ENCODE assay signal across 12 mouse cellular contexts in the genomic region with DNA sequence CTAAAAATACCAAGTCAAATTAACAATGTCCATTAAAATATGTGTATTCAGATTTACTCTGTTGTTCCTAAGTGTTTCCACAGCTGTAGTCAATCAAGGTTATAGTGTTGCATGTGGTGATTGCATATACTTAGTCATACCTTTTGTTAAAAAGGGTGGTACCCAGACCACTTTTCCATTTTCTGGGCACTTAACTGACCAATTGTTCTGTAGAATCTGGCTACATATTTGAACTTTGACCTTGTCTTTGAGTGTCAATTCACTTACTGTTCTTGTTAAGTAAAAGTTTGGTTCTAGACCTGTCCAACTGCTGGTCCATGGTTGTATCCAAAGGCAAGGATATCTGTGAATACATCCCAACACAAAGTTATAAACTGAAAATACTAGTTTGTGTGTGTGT. TPM values are rescaled to one million over a fixed set of nuclear protein-coding genes. Genes with fewer than 3 reads are reported as not detected.
DNase-seq lines count a peak whose midpoint lies in the region; ATAC-seq lines count a peak whose summit lies in the region.
"Had no signal": no experiment of that assay in that cellular context is flagged by ENCODE, and none has a peak within 500 bp of the region (broad histone marks: within the 10 kb centered on the region; RNA-seq: fewer than 3 reads in every experiment).

No protein-coding gene starts in this region.

- ATAC-seq in limb, embryonic 12.5 days (ENCODE audit: insufficient number of reproducible peaks, insufficient read depth, low FRiP score, low TSS enrichment, low read depth) = no peak
- no peak for ATAC-seq in intestine, embryonic 14.5 days (replicated peaks; ENCODE audit: low FRiP score, low TSS enrichment, low read depth)
- ATAC-seq in midbrain, embryonic 16.5 days = no peak
- no peak for ATAC-seq in activated CD4-positive, CD25-positive, alpha-beta regulatory T cell, adult 4 months
- ATAC-seq in erythroid progenitor cell, adult 5-6 weeks (replicated peaks; ENCODE audit: low FRiP score, poor library complexity, severe bottlenecking) = no peak

- H3K27ac ChIP-seq in limb, embryonic 12.5 days = no peak overlapping the region
- H3K27ac ChIP-seq in limb, embryonic 10.5 days = no peak overlapping the region
- no peak overlapping the region for H3K27ac ChIP-seq in intestine, embryonic 14.5 days (ENCODE audit: low read depth)
- no peak overlapping the region for H3K27ac ChIP-seq in midbrain, embryonic 16.5 days (ENCODE audit: low read length)
- H3K27ac ChIP-seq: lung, embryonic 15.5 days had no signal

- 0 out of 2 replicates have a peak overlapping the region, but pooled peaks have one; percentile 17 for H3K4me3 ChIP-seq in limb, embryonic 12.5 days (replicated peaks)
- H3K4me3 ChIP-seq in limb, embryonic 10.5 days = no peak overlapping the region
- no peak overlapping the region for H3K4me3 ChIP-seq in intestine, embryonic 14.5 days (ENCODE audit: low read depth, low read length)
- H3K4me3 ChIP-seq in midbrain, embryonic 16.5 days (ENCODE audit: low read depth, low read length) = no peak overlapping the region

- DNase-seq in limb, embryonic 10.5 days (ENCODE audit: low spot score) = no peak
- DNase-seq in ZHBTc4 (ENCODE audit: low read depth, low spot score) = peak; percentile 57
- no peak for DNase-seq in intestine, embryonic 14.5 days (ENCODE audit: low spot score)
- DNase-seq: adrenal gland, postnatal 25 days; cerebellum, adult 11-12 months; right cerebral cortex, postnatal 25 days; thymus, postnatal 14 days had no signal

- peaks cover 9% of the 10 kb centered on the region; the same call in 1 of the 2 replicates for H3K36me3 ChIP-seq in limb, embryonic 12.5 days
- peaks cover 13% of the 10 kb centered on the region for H3K36me3 ChIP-seq in limb, embryonic 10.5 days
- peaks cover 11% of the 10 kb centered on the region for H3K36me3 ChIP-seq in intestine, embryonic 14.5 days (ENCODE audit: control insufficient read depth, insufficient read depth, low read length)
- H3K36me3 ChIP-seq in midbrain, embryonic 16.5 days (ENCODE audit: control insufficient read depth, insufficient read depth, low read length) = no peaks in the 10 kb centered on the region
- H3K36me3 ChIP-seq: lung, embryonic 15.5 days had no signal

- no peak overlapping the region for H3K9ac ChIP-seq in limb, embryonic 12.5 days (replicated peaks)
- no peak overlapping the region for H3K9ac ChIP-seq in intestine, embryonic 14.5 days (ENCODE audit: low read length)
- H3K9ac ChIP-seq in midbrain, embryonic 16.5 days (ENCODE audit: low read depth, low read length) = no peak overlapping the region
- H3K9ac ChIP-seq: lung, embryonic 15.5 days had no signal

- peaks cover 15% of the 10 kb centered on the region for H3K4me1 ChIP-seq in limb, embryonic 12.5 days (replicated peaks)
- peaks cover 28% of the 10 kb centered on the region for H3K4me1 ChIP-seq in limb, embryonic 10.5 days
- H3K4me1 ChIP-seq in intestine, embryonic 14.5 days (replicated peaks; ENCODE audit: control insufficient read depth, insufficient read depth, low read length) = peaks cover 7% of the 10 kb centered on the region
- peaks cover 16% of the 10 kb centered on the region for H3K4me1 ChIP-seq in midbrain, embryonic 16.5 days (ENCODE audit: control insufficient read depth, insufficient read depth, low read length)

- peak overlapping the region; percentile 48; the same call in 1 of the 2 replicates for H3K4me2 ChIP-seq in limb, embryonic 12.5 days
- H3K4me2 ChIP-seq in intestine, embryonic 14.5 days (ENCODE audit: low read length) = peak overlapping the region; percentile 47
- H3K4me2 ChIP-seq in midbrain, embryonic 16.5 days (ENCODE audit: low read length) = peak overlapping the region; percentile 33; the same call in 1 of the 2 replicates

- no peaks in the 10 kb centered on the region for H3K9me3 ChIP-seq in limb, embryonic 12.5 days
- no peaks in the 10 kb centered on the region for H3K9me3 ChIP-seq in limb, embryonic 10.5 days (replicated peaks)
- no peaks in the 10 kb centered on the region for H3K9me3 ChIP-seq in intestine, embryonic 14.5 days (ENCODE audit: control insufficient read depth, low read length)
- no peaks in the 10 kb centered on the region for H3K9me3 ChIP-seq in midbrain, embryonic 16.5 days (replicated peaks; ENCODE audit: control insufficient read depth, low read length, poor library complexity, severe bottlenecking)
- H3K9me3 ChIP-seq: lung, embryonic 15.5 days had no signal

- no peaks in the 10 kb centered on the region for H3K27me3 ChIP-seq in limb, embryonic 12.5 days
- H3K27me3 ChIP-seq in limb, embryonic 10.5 days (ENCODE audit: low read depth, poor library complexity, severe bottlenecking) = peaks cover 6% of the 10 kb centered on the region; the same call in 1 of the 2 replicates
- H3K27me3 ChIP-seq in intestine, embryonic 14.5 days (replicated peaks; ENCODE audit: control insufficient read depth, insufficient read depth, low read length) = no peaks in the 10 kb centered on the region
- no peaks in the 10 kb centered on the region for H3K27me3 ChIP-seq in midbrain, embryonic 16.5 days (ENCODE audit: control insufficient read depth, insufficient read depth, low read depth, low read length)
- H3K27me3 ChIP-seq: lung, embryonic 15.5 days had no signal

RNA-seq across cellular contexts. Expression of a gene that starts 2.1 kb away (rescaled TPM):
- polyA plus RNA-seq in limb, embryonic 12.5 days (2016; fragmentation: Nextera tagmentation; extraction: Ambion mirVana) = 7.8 and 10.6 TPM in 2 replicates
- polyA plus RNA-seq in limb, embryonic 10.5 days (2016; fragmentation: Nextera tagmentation; extraction: Ambion mirVana) = 4.8 and 5.6 TPM in 2 replicates
- polyA plus RNA-seq in intestine, embryonic 14.5 days (2014; fragmentation: Nextera tagmentation; extraction: Ambion mirVana) = 8.5 and 10.2 TPM in 2 replicates
- polyA plus RNA-seq in midbrain, embryonic 16.5 days (2015; fragmentation: Nextera tagmentation; extraction: Ambion mirVana) = 3.6 and 4.1 TPM in 2 replicates
- polyA plus RNA-seq in activated CD4-positive, CD25-positive, alpha-beta regulatory T cell, adult 4 months (2017; shearing (Covaris generic)) = 1 to 10 TPM; 5.9 to 7.0 TPM
- 29.9 and 36.5 TPM in 2 replicates for total RNA-seq in erythroid progenitor cell, adult 5-6 weeks (2015; ENCODE audit: low replicate concordance)
- total RNA-seq in erythroid progenitor cell, adult 5-6 weeks (2017; ENCODE audit: low replicate concordance) = 18.5 and 35.1 TPM in 2 replicates
